Mouse (Mus musculus): ENCODE measurements around the gene Rnf130. TPM values are rescaled to one million over a fixed set of nuclear protein-coding genes. Genes with fewer than 3 reads are reported as not detected.

The Rnf130 gene
- 26.9 and 60.8 TPM in 2 replicates for polyA plus RNA-seq (2012; rRNA removed)

DNA sequence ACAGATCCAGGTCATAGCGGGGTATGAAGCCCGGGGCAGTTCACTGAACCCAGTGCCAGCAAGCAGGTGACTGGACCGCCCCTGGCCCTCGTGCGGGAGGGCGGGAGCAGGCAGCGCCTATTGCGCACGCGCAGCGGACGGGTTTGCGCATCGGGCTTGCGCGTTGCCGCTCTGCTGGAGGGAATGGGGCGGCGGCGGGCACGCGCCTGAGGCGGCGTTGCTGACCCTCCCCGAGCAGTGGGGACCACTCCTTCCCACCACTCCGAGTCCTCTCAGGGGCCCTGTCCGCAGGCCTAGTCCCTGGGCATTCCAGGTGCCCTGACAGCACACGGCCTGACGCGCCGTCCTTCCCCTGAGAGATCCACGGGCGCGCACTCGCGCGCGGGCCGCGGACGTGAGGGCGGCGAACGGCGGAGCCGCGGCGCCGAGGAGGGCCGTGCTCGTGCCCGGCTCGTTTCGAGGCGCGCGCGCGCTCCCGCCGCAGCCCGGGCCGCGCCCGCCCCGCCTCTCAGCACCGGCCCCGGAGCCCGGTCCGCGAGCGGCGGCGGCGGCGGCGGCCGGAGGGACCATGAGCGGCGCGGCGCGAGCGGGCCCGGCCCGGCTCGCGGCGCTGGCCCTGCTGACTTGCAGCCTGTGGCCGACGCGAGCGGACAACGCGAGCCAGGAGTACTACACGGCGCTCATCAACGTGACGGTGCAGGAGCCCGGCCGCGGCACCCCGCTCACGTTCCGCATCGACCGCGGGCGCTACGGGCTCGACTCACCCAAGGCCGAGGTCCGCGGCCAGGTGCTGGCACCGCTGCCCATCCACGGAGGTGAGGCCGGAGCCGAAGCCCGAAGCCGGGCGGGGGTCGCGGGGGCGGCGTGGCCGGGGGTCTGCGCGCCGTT, at the start of gene Rnf130:
Rnf130 (plus strand) TSS at position 514 of the 888 bp plus-strand sequence.

DNA sequence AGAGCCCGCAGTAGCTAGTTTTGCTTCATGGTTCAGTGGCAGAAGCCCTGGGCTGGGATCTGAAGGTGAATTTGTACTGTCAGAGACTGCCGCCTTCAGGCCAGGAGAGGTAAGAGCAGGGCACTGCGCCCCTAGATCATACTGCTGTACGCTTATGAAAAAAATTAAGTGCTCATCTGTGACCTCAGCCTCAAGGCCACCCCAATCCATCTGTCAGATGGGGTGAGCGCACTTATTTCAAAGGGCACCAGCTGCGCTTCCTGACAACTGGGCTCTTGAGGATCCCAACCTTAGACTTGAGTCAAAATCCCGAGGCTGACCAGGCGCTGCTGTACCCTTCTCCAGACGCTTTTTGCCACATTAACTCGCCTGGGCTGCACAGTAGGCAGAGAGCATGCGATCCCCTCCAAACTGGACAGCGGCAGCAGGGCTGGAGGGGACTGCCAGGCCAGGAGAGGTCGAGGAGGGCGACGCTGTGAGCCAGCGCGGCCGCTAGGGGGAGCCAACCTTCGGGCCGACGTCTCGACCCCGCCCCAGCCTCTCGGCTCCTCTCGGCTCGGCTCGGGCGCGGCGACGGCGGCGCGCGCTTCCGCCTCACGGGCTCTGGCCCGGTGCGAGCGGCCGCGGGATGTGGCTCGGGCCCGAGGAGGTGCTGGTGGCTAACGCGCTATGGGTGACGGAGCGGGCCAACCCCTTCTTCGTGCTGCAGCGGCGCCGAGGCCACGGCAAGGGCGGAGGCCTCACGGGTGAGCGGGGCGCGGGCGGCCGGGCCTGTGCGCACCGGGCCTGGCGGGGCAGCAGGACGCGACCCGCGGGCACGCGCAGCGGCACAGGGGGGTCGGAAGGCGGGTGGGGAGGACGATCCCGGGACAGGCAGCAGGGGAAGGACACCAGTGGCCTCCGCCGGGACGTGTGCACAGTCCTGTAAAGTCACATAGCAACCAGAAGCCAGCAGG, 105.9 kb downstream of the Rnf130 start, which contains the start of gene Tbc1d9b:
Tbc1d9b (plus strand) TSS at position 586 of the 956 bp plus-strand sequence.

Other genes starting within 250 kb of the Rnf130 start
- gene Gfpt2, start 231.2 kb upstream of the Rnf130 start, polyA plus RNA-seq (2012; rRNA removed), result 1.4 TPM in 2 replicates
- 4.4 and 4.5 TPM in 2 replicates for gene Mapk9, start 178.6 kb upstream of the Rnf130 start, polyA plus RNA-seq (2012; rRNA removed)
- gene Rasgef1c, start 123.5 kb upstream of the Rnf130 start, polyA plus RNA-seq (2012; rRNA removed), result 1.4 and 1.6 TPM in 2 replicates
- 12.4 and 14.7 TPM in 2 replicates for gene Tbc1d9b, start 106.0 kb downstream of the Rnf130 start, polyA plus RNA-seq (2012; rRNA removed)
- 2.0 and 3.1 TPM in 2 replicates for gene Mrnip, start 149.1 kb downstream of the Rnf130 start, polyA plus RNA-seq (2012; rRNA removed)
- 79.4 and 111 TPM in 2 replicates for gene Sqstm1, start 185.5 kb downstream of the Rnf130 start, polyA plus RNA-seq (2012; rRNA removed)
- 75.4 and 163 TPM in 2 replicates for gene Mgat4b, start 185.5 kb downstream of the Rnf130 start, polyA plus RNA-seq (2012; rRNA removed)
- gene Ltc4s, start 213.3 kb downstream of the Rnf130 start, polyA plus RNA-seq (2012; rRNA removed), result 43.0 and 77.1 TPM in 2 replicates